Mouse (Mus musculus) WW6 (cell line): ENCODE data around the gene Xrra1.
"Not testable (repeated sequence)": the region's sequence is repeated elsewhere in the genome, so short reads cannot be mapped to it uniquely, and the experiment has no call there.

Source experiments
- DNase-seq: peaks from one replicate; pipeline ENCODE4 v3.0.0-alpha.2; 2013; ENCODE audit warnings: low read depth, low spot score

Xrra1 gene

DNA sequence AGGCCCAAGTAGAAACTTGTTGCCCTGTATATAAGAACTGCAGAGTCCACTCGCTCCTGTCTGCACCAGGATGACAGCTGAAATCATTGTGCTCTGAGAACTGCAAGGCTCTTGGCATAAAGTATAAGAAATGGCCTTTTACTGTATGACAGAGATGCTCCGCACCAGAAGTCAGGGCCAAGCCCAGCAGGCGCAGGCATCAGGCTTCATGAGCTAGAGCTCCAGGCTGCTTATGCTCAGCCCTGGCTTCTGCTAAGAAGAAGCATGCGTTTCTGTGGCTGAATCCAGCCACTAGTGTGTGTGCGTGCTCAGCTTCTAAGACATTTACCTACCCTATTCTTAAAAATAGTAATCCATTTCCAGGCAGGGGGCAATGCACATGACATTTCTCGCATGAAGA lies 35.6 kb downstream of the Xrra1 start:
- DNase-seq: no peak

DNA sequence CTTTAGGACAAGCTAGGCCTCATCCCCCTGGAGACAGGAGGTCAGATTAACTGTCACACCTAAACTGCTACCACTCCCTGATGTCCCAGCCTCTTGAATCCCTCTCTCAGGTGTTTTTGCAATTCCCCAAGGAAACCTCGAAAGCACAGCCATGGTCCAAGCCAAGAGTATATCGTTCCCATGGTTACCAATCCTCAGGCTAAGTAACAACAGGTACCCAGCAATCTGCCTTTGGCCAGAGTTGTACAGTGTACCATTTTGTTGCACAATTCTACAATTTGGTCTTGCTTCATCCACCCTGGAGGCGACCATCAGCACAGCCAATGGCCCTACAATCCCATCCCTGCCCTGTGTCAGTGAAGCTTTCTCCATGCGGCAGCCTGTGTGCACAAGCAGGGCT lies 38.0 kb downstream of the Xrra1 start:
- no peak for DNase-seq

DNA sequence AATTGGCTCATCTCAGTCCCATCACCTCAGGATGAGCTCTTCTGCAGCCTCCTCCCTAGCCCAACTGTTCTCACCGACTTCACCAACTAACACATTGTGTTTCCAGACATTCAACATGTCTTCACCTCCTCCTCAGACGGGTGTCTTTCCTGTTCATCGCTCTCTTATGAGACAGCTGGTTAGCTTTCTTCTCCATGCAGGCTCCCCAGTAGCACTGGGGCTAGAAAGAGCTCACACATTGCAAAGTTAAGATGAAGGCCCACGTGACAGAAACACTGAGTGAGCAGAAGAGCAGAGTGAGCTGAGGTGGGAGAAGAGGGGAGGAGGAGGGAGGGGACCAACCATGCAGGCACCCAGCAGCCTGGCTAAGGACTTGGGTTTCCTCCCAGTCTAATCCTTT lies 43.3 kb downstream of the Xrra1 start:
- DNase-seq: no peak

DNA sequence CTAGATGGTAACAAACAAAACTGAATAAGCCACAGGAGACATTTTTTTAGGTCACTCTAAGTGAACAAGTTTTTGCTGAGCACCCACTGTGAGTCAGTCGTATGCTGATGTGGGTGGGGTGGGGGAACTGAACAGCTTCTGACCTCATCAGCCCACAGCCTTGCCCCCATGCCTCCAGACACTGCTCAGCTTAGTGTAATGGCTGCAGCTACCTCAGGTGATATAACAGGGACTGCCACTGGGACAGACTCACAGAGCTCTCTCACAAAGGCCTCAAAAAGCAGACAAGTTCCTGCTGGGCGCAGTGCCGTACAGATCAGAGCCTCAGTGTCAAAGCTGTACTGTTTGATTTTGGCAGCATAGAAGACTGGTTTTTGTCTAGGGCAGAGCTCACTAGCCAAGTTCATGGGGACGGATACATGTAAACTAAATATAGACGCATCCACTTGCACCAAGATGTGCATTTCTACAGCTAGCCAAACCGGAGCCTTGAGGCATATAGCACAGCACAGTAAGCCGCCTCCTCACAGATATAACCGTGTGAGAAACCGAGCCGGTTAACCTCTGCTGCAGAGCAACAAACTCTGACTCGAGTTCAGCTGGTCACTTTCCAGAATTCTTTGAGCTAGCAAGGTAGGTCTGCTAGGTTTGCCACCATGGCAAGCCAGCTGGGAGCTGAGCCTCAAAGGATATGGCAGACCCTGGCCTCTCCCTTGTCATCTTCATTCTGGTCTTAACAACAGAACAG lies 44.2 kb downstream of the Xrra1 start:
- DNase-seq: no peak

DNA sequence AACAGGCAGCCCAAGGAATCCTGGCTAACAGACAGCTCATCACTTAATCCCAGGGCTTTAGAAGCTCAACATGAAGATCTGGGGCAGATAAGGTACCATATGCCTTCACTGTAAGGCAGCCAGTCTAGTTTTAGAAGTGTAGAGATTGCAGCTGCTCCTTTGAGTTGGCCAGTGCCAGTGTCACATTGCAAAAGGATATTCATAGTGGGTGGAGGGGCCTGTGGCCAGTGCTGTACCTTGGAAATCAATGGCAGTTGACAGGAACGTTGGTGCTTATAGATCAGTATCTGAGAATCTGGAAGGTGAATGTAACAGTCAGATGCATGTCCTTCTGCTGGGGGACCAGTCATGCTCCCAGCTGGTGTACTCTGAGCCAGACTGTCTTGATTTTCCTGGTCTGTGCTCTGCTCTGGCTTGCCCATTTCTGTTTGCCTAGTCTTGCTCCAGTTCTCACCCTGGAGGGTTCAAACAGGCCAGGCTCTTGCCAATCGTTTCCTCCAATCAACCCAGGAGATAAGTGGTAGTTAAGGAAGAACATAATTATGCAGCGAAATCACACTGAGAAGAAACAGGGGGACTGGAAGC lies 45.6 kb downstream of the Xrra1 start:
- no peak for DNase-seq

DNA sequence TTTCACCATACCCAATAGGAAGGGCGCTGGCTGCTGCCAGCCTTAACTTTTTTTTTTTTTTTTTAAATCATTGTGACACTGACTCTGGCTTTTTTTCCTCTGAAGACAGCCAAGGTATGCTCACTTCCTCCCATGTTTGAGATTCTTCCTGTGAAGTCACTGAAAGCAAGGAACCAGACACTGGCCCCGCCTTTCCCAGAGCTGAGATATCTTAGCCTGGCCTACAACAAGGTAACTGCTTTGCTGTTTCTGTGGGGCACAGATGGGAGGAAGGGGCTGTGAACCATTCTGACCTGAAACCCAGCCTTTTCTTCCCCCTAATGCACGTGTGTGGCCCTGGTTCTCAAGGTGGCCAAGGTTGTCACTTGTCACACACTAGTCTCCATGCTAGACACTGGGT lies 47.4 kb downstream of the Xrra1 start:
- no peak for DNase-seq

DNA sequence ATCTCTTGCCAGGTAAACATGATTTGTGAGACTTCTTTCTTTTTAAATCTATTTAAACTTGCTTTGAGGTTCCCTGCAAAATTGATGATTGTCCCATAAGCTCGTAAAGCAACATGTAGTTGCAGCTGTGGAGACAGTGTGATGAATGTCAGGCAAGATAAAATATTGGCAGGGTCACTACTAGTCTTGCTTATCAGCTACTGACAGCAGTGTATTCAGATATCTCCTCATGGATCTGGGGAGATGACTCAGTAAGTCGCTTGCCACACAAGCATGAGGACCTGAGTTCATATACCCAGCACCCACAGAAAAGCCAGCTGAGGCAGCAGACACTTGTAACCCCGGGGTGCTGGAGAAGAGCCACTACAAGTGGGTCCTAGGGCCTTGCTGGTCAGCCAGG lies 48.5 kb downstream of the Xrra1 start:
- no peak for DNase-seq

DNA sequence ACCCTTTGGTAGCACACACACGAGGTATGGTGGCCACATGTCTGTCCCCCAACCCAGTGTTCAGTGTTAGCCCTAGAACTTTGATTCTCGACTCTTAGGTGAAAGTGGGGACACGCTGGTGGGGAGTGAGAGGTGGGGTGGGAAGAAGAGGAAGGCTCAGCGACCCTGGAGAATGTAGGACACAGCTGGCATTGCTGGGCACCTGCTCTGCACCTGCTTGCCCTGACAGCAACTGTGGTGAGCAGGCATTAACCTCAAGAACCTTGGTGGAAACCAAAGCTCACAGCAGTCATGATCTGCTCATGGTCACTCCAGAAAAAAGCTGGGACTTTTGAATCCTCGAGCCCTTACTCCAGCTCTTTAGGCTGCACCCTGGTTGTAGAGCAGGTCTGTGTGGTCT lies 52.1 kb downstream of the Xrra1 start:
- no peak for DNase-seq

DNA sequence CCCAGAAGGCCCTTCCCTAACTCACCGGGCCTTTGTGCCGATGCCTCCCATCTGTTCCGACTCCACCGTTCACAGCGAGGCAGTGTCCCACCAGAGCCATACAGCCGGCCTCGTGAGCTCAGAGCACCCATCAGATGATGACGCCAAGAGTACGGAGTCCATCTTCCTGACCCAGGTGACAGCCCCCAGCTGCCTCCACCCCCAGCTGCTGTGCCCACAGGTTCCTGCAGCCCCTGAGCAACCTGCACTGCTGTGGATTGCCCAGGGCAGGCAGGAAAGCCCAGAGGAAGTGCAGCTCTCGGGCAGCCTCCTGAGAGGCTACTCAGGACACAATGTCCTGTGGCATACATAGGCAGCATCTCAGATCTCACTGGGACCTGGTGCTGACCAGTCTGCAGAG lies 55.4 kb downstream of the Xrra1 start:
- no peak for DNase-seq

DNA sequence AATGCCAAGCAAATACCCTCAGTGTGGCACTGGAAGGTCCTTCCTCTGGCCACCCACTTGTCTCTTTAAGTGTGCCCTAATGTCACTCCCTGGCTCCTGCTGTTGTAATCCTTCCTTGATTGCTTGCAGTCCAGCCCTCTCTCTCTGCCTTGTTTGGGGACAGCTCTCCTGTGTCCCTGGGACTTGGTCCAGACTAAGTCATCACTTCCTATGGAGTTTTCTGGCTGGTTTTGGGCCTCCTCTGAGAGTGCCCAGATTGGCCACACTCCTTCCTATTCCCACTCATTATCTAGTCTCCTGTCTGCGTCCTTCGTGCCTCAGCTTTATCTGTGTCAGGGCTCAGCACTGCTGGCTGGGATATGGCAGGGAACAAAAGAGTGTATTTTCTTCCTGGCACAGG lies 56.6 kb downstream of the Xrra1 start:
- no peak for DNase-seq

DNA sequence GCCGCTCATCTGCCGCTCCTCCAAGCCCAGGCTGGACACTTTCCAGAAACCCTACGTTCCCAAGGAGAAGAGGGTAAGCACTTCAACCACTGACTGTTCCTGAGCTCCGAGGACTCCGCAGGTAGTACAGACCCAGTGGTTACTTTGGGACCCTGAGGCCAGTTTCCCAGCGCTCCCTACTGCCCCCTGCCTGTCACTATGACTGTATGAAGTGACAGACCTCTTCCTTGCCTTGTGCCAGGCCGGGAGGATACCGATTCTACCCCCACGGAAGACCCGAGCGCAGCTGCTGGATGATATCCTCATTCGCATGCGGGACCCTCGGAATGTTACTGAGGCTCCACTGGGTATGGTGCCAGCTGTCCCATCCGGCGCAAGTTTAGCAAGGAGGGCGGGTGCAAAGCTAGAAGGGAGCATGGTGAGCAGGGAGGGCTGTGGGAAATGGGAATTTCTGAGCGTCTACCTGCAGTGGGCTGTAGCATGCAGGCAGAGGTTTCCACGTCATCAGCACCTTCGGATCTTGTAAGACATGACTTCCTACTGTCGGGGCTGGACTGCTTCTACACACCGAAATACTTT lies 57.9 kb downstream of the Xrra1 start:
- DNase-seq: peak; percentile 57

DNA sequence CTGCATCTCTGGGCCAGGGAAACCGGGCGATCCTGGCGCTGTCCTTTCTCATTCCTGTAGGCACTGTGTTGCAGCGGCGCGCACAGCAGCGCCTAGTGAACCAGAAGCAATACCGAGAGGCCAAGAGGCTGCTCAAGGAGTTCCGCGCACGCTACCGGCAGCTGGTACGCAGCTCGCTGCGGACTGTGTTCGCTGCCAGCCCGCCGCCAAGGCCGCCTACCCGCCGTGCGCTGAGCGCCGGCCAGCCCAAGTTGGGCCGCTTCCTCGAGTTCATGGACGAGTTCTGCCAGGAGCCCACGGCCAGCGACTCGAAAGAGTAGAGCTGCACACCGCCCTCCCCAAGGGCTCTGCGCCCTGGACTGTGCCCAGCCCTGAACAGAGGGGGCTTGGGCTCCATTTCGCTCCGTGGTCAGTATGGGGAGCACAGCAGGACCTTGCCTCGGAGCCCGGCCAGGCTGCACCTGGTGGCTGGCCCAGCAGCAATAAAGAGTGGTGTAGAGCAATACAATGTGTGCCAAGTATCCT lies 58.5 kb downstream of the Xrra1 start:
- DNase-seq: peak; percentile 14

DNA sequence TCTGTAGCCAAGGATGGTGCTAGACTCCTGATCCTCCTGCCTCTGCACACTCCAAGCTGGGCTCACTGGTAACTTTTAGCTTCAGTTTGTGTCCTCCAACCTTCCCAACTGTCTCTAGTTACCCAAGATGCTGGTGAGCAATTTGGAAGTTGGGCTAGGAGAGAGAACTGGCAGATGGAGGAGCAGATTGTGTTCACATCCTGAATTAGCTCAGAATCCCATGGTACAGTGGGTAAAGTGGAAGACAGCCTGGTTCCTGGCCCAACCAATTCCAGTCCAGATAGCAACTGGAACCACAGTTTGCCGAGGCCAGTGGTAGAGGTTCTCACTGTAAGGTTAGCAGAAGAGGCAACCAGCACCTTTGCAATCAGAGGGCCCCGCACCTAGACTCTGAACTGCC lies 60.2 kb downstream of the Xrra1 start:
- DNase-seq: no peak

DNA sequence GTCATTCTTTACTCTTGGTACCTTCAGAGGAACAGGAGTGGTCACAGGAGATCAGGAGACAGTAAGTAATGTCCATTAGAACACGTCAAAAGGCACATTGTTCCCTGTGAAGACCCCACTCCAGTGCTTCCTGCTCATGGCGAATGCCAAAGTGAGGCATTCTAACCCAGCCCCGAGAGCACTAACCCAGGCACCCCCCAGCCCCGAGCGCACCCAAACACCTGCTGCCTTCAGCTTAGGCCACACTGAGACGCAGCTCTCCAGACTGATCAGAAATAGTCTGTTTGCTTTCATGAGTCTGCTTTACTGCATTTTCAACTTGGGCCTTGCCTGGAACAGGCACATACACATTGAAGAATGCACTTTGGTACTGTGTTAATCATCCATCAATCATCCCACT lies 61.1 kb downstream of the Xrra1 start:
- DNase-seq: no peak

DNA sequence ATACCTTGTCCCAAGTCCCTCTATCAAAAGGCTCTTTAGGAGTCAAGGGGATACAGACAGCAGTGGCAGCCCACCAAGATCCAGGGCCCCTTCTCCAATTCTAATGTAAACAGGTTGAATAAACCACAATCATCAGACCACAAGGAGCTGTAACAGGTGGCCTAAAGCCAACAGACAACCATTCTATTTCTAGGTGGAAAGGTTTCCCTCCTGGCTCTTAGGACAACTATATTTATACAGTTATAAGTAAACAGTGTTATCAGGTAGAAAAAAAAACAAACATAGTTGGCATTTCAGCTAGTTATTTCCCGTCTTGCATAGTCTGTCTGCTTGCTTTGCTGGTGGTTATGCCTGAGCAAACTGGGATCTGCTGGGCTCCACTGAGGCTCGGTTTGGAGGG lies 61.5 kb downstream of the Xrra1 start:
- DNase-seq: no peak

DNA sequence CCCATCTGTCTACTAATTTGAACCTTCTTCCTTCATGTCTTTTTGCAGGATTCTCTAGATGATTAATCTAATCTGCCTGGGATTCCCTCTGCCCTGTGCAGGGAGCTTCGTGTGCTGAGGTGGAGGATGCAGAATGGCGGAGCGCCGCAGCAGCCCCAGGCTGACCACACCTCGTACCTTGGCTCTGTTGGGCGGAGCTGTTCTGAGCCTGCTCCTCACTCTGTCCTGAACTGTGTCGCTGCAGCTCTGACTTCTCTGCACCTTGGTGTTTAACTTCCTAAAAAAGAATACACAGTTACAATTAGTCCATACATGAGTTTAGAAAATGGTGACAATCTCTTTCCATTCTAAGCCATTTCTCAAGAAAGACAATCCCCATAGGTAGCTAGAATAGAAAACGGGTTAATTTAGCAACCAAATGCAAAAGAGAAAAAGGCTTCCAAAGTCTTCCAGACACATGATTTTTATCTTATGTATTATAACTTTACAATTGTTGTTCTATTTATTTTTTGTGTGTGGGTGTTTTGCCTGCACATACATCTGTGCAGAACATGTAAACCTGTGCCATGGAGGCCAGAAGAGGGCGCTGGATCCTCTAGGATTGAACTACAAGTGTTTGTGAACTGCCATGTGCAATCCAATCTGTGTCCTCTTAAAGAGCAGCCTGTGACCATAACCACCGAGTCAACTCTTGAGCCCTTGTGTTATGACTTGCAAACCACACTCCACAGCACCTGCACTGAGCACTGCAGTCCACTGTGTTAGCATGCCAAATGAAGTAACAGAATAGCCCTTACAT lies 68.2 kb downstream of the Xrra1 start:
- DNase-seq: no peak

DNA sequence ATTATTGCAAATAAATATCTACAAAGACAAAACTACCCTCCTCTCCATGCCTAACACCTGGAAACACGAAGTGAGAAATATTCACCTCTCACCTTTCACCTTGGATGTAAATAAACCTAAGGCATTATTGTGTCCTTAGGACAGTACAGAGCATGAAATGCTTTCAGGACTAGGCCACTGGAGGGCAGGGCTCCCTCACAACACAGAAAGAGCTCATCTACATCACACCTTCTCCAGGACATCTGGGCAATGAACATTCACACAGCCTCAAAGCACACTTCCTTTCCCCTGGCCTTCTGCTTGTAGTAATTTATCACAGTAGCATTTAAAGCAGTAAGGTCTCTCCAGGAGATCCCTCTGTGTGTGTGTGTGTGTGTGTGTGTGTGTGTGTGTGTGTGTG lies 76.8 kb downstream of the Xrra1 start:
- no peak for DNase-seq

DNA sequence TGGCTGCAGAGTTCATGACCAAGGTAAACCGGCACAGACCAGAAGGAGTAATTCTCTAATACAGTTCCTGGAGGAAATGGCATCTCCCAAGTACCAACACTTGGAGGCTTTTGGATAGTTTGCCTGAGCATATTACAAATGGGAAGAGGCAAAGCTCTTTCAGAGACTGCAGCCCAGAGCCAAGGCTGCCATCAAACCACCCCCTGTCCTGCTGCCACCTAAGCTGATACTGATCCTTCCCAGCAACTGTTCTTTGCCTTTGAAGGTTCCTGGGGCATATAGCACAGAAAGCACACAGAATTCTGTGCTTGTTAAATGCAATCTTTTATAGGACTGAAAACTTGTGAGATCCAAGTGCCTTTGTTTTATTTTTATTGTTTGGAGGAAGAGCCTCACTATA lies 81.8 kb downstream of the Xrra1 start:
- no peak for DNase-seq

DNA sequence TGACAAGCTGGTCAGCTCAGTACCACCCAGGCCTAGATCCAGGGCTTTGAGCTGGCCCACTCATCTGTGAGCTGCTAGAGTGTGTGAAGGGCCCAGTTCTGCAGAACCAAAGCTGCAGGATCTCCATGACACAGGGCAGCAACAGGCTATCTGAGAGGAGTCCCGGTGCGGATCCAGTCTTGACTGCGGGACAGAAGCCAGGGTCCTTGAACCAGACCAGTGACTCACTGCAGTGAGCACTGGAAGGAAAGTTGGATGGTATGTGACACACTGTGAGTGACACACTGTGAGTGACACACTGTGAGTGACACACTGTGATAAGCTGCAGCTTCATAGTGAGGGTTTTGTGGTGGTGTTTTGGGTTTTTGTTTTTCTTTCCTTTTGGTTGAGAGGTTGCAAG lies 85.6 kb downstream of the Xrra1 start:
- no peak for DNase-seq

DNA sequence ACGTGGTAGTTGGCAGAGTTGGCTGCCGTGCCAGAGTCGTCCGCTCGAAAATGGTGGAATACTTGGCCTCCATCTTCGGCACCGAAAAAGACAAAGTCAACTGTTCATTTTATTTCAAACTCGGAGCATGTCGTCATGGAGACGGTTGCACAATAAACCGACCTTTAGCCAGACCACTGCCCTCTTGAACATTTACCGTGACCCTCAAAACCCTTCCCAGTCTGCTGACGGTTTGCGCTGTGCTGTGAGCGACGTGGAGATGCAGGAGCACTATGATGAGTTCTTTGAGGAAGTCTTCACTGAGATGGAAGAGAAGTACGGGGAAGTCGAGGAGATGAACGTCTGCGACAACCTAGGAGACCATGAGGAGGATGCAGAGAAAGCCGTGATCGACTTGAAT lies 86.1 kb downstream of the Xrra1 start:
- not testable (repeated sequence) for DNase-seq

DNA sequence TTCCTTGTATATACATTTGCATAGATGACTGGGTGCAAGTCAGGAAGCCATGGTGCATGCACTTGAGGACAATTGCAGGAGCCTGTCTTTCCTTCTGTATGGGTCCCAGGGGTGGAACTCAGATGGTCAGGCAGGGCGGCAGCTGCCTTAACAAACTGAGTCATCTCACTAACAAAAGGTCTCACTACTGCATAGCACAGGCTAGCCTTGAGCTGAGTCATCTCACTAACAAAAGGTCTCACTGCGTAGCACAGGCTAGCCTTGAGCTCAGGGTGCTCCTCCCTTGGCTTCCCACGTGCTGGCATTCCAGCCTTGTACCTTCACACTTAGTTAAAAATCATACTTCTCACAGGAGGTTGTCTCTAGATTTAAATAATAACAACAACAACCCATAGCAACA lies 87.0 kb downstream of the Xrra1 start:
- DNase-seq: no peak

DNA sequence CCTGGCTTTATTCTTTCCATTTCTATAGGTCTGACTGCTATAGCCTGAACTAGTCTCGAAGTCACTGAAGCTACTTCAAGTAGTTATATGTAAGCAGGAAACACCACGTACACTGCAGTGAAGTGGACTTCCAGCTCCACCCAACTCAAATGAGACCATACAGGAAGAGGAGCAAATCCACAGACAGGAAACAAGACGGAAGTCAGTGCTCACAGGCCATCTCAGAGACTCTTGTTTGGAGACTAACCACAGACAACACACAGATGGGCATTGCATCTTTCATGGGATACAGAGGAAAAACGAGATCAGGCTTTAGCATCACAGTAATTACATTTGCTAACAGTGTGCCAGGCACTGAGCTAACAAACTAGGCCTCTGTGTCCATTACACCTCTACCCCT lies 87.4 kb downstream of the Xrra1 start:
- no peak for DNase-seq
